Mouse (Mus musculus): ENCODE results near the gene Sfxn5. TPM values are rescaled to one million over a fixed set of nuclear protein-coding genes. Genes with fewer than 3 reads are reported as not detected.

The Sfxn5 gene
- total and polyA plus RNA-seq, 3 experiments = 1.8 to 3.0 TPM; not detected in 1

GRCm38 (mm10) chr6:85264982-85265518 is 68.2 kb downstream of the Sfxn5 start:
- no peaks in the 10 kb centered on the region for H3K9me3 ChIP-seq (replicated peaks; ENCODE audit: insufficient read depth, low read length)
- TF ChIP-seq E2F4 (IDR thresholded peaks at IDR 0.05; ENCODE audit: borderline replicate concordance, low read depth, low read length) (no peak), MAZ (IDR thresholded peaks at IDR 0.05; ENCODE audit: low read depth, low read length) (no peak), SIN3A (IDR thresholded peaks at IDR 0.05; ENCODE audit: low read length) (no peak), RAD21 (IDR thresholded peaks at IDR 0.05; ENCODE audit: low read depth, low read length) (no peak), ZMIZ1 (IDR thresholded peaks at IDR 0.05; ENCODE audit: low read depth, low read length) (no peak), POLR2AphosphoS5 (IDR thresholded peaks at IDR 0.05; ENCODE audit: borderline replicate concordance, low read depth, low read length) (no peak), NELFE (IDR thresholded peaks at IDR 0.05; ENCODE audit: low read depth, low read length) (no peak), CHD1 (IDR thresholded peaks at IDR 0.05; ENCODE audit: low read depth, low read length) (no peak), MAFK (IDR thresholded peaks at IDR 0.05; ENCODE audit: borderline replicate concordance, low read depth, low read length) (no peak), MYC (IDR thresholded peaks at IDR 0.05; ENCODE audit: low read depth, low read length) (no peak), UBTF (IDR thresholded peaks at IDR 0.05; ENCODE audit: borderline replicate concordance, insufficient read depth, low read depth, low read length) (no peak)
- no peak for DNase-seq (ENCODE audit: low read depth, low spot score)

GRCm38 (mm10) chr6:85262865-85263515 is 70.2 kb downstream of the Sfxn5 start:
- H3K27ac ChIP-seq (ENCODE audit: control insufficient read depth, low read depth, low read length) = no peak overlapping the region
- H3K9me3 ChIP-seq (replicated peaks; ENCODE audit: insufficient read depth, low read length) = no peaks in the 10 kb centered on the region
- TF ChIP-seq BHLHE40 (IDR thresholded peaks at IDR 0.05; ENCODE audit: borderline replicate concordance, low read depth, low read length) (no peak), CTCF (IDR thresholded peaks at IDR 0.05 in 2 of 3, conservative IDR thresholded peaks at IDR 0.05 in 1 of 3; ENCODE audit: control insufficient read depth in 1 of 3, insufficient read depth in 1 of 3, low read depth in 2 of 3, low read length in 3 of 3, poor library complexity in 1 of 3, severe bottlenecking in 1 of 3) (peak; percentile 48 to 77 (median 76)), POLR2AphosphoS5 (IDR thresholded peaks at IDR 0.05; ENCODE audit: borderline replicate concordance, low read depth, low read length) (no peak), TBP (IDR thresholded peaks at IDR 0.05; ENCODE audit: low read depth, low read length) (no peak), RAD21 (IDR thresholded peaks at IDR 0.05; ENCODE audit: low read depth, low read length) (peak; percentile 55), ZC3H11A (IDR thresholded peaks at IDR 0.05; ENCODE audit: low read depth, low read length) (peak; percentile 46), ZNF384 (IDR thresholded peaks at IDR 0.05; ENCODE audit: low read depth, low read length) (no peak), SMC3 (IDR thresholded peaks at IDR 0.05; ENCODE audit: low read depth, low read length) (peak; percentile 90)
- peak; percentile 51 for DNase-seq (ENCODE audit: low read depth, low spot score)
- H3K9ac ChIP-seq (ENCODE audit: control insufficient read depth, low read depth, low read length, poor library complexity, severe bottlenecking) = no peak overlapping the region
- no peak overlapping the region for H3K4me3 ChIP-seq (ENCODE audit: control insufficient read depth in 1 of 2, insufficient read depth in 1 of 2, low read depth in 2 of 2, low read length in 2 of 2)
- H3K79me2 ChIP-seq (ENCODE audit: control insufficient read depth, insufficient read depth, low read length, poor library complexity) = no peaks in the 10 kb centered on the region
- no peaks in the 10 kb centered on the region for H3K4me1 ChIP-seq (ENCODE audit: control insufficient read depth in 1 of 2, insufficient read depth in 2 of 2, low read length in 2 of 2)
- H3K36me3 ChIP-seq (ENCODE audit: control insufficient read depth in 1 of 2, insufficient read depth in 2 of 2, low read length in 2 of 2) = no peaks in the 10 kb centered on the region
- no peaks in the 10 kb centered on the region for H3K27me3 ChIP-seq (ENCODE audit: control insufficient read depth in 1 of 2, insufficient read depth in 2 of 2, low read length in 2 of 2)

More at GRCm38 (mm10) chr6:85264982-85265518, 68.2 kb downstream of the Sfxn5 start:
- Histone ChIP-seq H3K27ac (ENCODE audit: control insufficient read depth, low read depth, low read length) (no peak overlapping the region), H3K79me2 (ENCODE audit: control insufficient read depth, insufficient read depth, low read length, poor library complexity) (no peaks in the 10 kb centered on the region), H3K4me1 (ENCODE audit: control insufficient read depth in 1 of 2, insufficient read depth in 2 of 2, low read length in 2 of 2) (no peaks in the 10 kb centered on the region), H3K4me3 (ENCODE audit: control insufficient read depth in 1 of 2, insufficient read depth in 1 of 2, low read depth in 2 of 2, low read length in 2 of 2) (no peak overlapping the region), H3K27me3 (ENCODE audit: control insufficient read depth in 1 of 2, insufficient read depth in 2 of 2, low read length in 2 of 2) (no peaks in the 10 kb centered on the region), H3K36me3 (ENCODE audit: control insufficient read depth in 1 of 2, insufficient read depth in 2 of 2, low read length in 2 of 2) (no peaks in the 10 kb centered on the region), H3K9ac (ENCODE audit: control insufficient read depth, low read depth, low read length, poor library complexity, severe bottlenecking) (no peak overlapping the region)
